ENCODE assay signal across 27 mouse cellular contexts in the genomic region with DNA sequence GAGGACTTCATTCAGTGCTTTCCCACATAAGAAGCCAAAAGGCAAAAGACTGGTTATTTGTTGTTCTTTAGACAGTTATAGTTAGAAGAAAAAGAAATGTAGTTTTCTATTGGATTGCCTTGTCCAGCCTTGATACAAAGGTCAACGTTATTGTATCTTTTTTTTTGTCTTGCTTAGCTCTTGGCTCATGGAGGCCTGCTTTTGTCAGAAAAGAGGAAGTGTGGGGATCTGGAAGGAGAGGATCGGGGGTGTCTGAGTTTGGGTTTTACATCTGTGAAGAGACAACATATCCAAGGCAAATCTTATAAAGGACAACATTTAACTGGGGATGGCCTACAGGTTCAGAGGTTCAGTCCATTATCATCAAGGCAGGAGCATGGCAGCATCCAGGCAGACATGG.
"Had no signal": no experiment of that assay in that cellular context is flagged by ENCODE, and none has a peak within 500 bp of the region (broad histone marks: within the 10 kb centered on the region; RNA-seq: fewer than 3 reads in every experiment).

No protein-coding gene starts in this region.

- H3K4me3 ChIP-seq: embryonic facial prominence, embryonic 10.5 days; embryonic facial prominence, embryonic 12.5 days; embryonic facial prominence, embryonic 13.5 days; embryonic facial prominence, embryonic 15.5 days; erythroblast, embryonic 14.5 days; forebrain, embryonic 10.5 days; forebrain, embryonic 12.5 days; forebrain, embryonic 13.5 days; forebrain, embryonic 15.5 days; gastrocnemius, adult 2 months; heart, adult 2 months; heart, embryonic 10.5 days had no signal

- H3K4me1 ChIP-seq: embryonic facial prominence, embryonic 10.5 days; embryonic facial prominence, embryonic 12.5 days; embryonic facial prominence, embryonic 13.5 days; embryonic facial prominence, embryonic 15.5 days; forebrain, embryonic 10.5 days; forebrain, embryonic 12.5 days; forebrain, embryonic 13.5 days; forebrain, embryonic 15.5 days; heart, embryonic 10.5 days had no signal

- H3K36me3 ChIP-seq: embryonic facial prominence, embryonic 10.5 days; embryonic facial prominence, embryonic 12.5 days; embryonic facial prominence, embryonic 13.5 days; embryonic facial prominence, embryonic 15.5 days; forebrain, embryonic 10.5 days; forebrain, embryonic 12.5 days; forebrain, embryonic 15.5 days; heart, embryonic 10.5 days had no signal

- H3K4me2 ChIP-seq: embryonic facial prominence, embryonic 12.5 days; embryonic facial prominence, embryonic 13.5 days; embryonic facial prominence, embryonic 15.5 days; forebrain, embryonic 12.5 days; forebrain, embryonic 13.5 days; forebrain, embryonic 15.5 days had no signal

- H3K9me3 ChIP-seq: embryonic facial prominence, embryonic 10.5 days; embryonic facial prominence, embryonic 12.5 days; embryonic facial prominence, embryonic 13.5 days; embryonic facial prominence, embryonic 15.5 days; forebrain, embryonic 10.5 days; forebrain, embryonic 12.5 days; forebrain, embryonic 13.5 days; forebrain, embryonic 15.5 days; heart, embryonic 10.5 days had no signal

- DNase-seq: cerebellum, adult 9-11 months; cerebellum, postnatal 10 days; cerebellum, postnatal 14 days; cerebellum, postnatal 25 days; cerebellum, postnatal 36 days; embryo, embryonic 11 days; forebrain, postnatal 0 days; gastrocnemius, adult 2 months; gastrocnemius, postnatal 10 days; gastrocnemius, postnatal 14 days; gastrocnemius, postnatal 25 days; gastrocnemius, postnatal 36 days; heart, adult 11 months; heart, adult 18-20 months; heart, adult 2 months had no signal

- H3K27me3 ChIP-seq: embryonic facial prominence, embryonic 12.5 days; embryonic facial prominence, embryonic 13.5 days; embryonic facial prominence, embryonic 15.5 days; forebrain, embryonic 12.5 days; forebrain, embryonic 13.5 days; forebrain, embryonic 15.5 days had no signal

- ATAC-seq: forebrain, embryonic 13.5 days; forebrain, embryonic 14.5 days; forebrain, embryonic 15.5 days; forebrain, embryonic 16.5 days; forebrain, postnatal 0 days had no signal

- H3K9ac ChIP-seq: embryonic facial prominence, embryonic 12.5 days; embryonic facial prominence, embryonic 13.5 days; embryonic facial prominence, embryonic 15.5 days; forebrain, embryonic 12.5 days; forebrain, embryonic 13.5 days; forebrain, embryonic 15.5 days; forebrain, postnatal 0 days had no signal

- H3K27ac ChIP-seq: embryonic facial prominence, embryonic 10.5 days; embryonic facial prominence, embryonic 12.5 days; embryonic facial prominence, embryonic 13.5 days; embryonic facial prominence, embryonic 15.5 days; forebrain, embryonic 10.5 days; forebrain, embryonic 12.5 days; forebrain, embryonic 13.5 days; forebrain, embryonic 15.5 days; gastrocnemius, adult 2 months; heart, adult 2 months; heart, embryonic 10.5 days had no signal
